Mouse (Mus musculus) lung, postnatal 36 days (tissue): Measurements from ENCODE around the gene Ank.
"Not testable (repeated sequence)": the region's sequence is repeated elsewhere in the genome, so short reads cannot be mapped to it uniquely, and the experiment has no call there.

Experiments used
- DNase-seq: peaks from one replicate; pipeline ENCODE4 v3.0.0; 2022; ENCODE audit warnings: mixed read lengths

Ank gene

GRCm38 (mm10) chr15:27466131-27467080 is at the start of gene Ank:
Gene Ank (plus strand): TSS chr15:27466677.
- peak; percentile 80 for DNase-seq

GRCm38 (mm10) chr15:27418566-27419331 is 47.7 kb upstream of the Ank start:
- DNase-seq: no peak

- DNase-seq: no peak
Observed at GRCm38 (mm10) chr15:27421531-27421930, 44.9 kb upstream of the Ank start.

GRCm38 (mm10) chr15:27427581-27427980 is 38.9 kb upstream of the Ank start:
- DNase-seq: no peak

GRCm38 (mm10) chr15:27430241-27430640 is 36.2 kb upstream of the Ank start:
- no peak for DNase-seq

- DNase-seq: no peak
Observed at GRCm38 (mm10) chr15:27432851-27433615, 33.4 kb upstream of the Ank start.

GRCm38 (mm10) chr15:27435409-27435808 is 31.1 kb upstream of the Ank start:
- DNase-seq: no peak

GRCm38 (mm10) chr15:27436194-27436593 is 30.3 kb upstream of the Ank start:
- no peak for DNase-seq

GRCm38 (mm10) chr15:27441053-27441452 is 25.4 kb upstream of the Ank start:
- no peak for DNase-seq

GRCm38 (mm10) chr15:27441529-27441928 is 24.9 kb upstream of the Ank start:
- no peak for DNase-seq

- DNase-seq: no peak
Observed at GRCm38 (mm10) chr15:27441951-27442350, 24.5 kb upstream of the Ank start.

- DNase-seq: no peak
Observed at GRCm38 (mm10) chr15:27444772-27445347, 21.6 kb upstream of the Ank start.

- DNase-seq: no peak
Observed at GRCm38 (mm10) chr15:27450689-27451088, 15.8 kb upstream of the Ank start.

GRCm38 (mm10) chr15:27451760-27452159 is 14.7 kb upstream of the Ank start:
- no peak for DNase-seq

- no peak for DNase-seq
Observed at GRCm38 (mm10) chr15:27452496-27452895, 14.0 kb upstream of the Ank start.

- DNase-seq: no peak
Observed at GRCm38 (mm10) chr15:27457001-27457400, 9.5 kb upstream of the Ank start.

- not testable (repeated sequence) for DNase-seq
Observed at GRCm38 (mm10) chr15:27459781-27460180, 6.7 kb upstream of the Ank start.

GRCm38 (mm10) chr15:27461336-27462245 is 4.9 kb upstream of the Ank start:
- no peak for DNase-seq

GRCm38 (mm10) chr15:27463876-27464275 is 2.6 kb upstream of the Ank start:
- DNase-seq: no peak

GRCm38 (mm10) chr15:27465391-27466005 is 979 bp upstream of the Ank start:
- DNase-seq: no peak

- no peak for DNase-seq
Observed at GRCm38 (mm10) chr15:27467081-27467491, 609 bp downstream of the Ank start.
